Mouse (Mus musculus): ENCODE data around the gene Nudt16l1.

- TF ChIP-seq CTCF (IDR thresholded peaks at IDR 0.05; ENCODE audit: low read depth, low read length) = no peak
- TF ChIP-seq EP300 (IDR thresholded peaks at IDR 0.05; ENCODE audit: insufficient read depth, low read depth, low read length) = no peak
- TF ChIP-seq POLR2A (IDR thresholded peaks at IDR 0.05; ENCODE audit: insufficient read depth, low read length) = no peak
These were observed 33.7 kb upstream of the Nudt16l1 start for GRCm38 (mm10) chr16:4904878-4905277.

Measured in ES-Bruce4 (cell line).